Mouse (Mus musculus): ENCODE measurements around the gene Trim45.

Gene Trim45

DNA sequence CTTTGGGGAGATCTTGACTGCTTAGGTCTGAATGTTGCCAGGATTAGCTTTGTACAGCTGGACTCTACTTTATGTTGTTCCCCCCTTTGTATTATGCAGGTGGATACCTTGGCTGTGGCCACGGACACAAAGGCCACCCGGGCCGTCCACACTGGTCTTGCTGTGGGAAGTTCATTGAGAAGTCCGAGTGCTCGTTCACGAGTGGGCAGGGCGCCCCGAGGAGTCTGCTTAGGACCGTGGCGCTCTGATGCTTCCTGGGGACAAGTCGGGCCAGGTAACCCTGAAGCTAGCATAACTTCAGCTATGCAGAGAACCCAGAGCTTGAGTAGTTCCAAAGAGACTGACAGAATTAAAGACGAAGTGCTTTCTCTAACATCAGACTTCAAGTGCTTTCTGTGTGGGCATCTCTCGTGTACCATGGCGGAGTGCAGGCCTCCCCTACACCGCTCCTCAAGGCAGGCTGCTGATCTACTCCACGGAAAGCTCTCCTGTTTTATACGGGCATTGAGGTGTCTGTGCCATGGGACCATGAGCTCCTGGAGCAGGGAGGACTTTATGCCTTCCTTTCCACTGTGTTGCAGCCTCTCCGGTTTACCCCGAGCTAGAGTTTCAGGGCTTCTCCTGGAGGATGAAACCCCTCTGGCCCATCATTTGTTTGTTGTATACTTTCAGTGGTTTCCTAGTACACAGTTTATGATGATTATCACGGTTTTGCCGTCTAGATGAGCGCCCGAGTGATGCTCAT, 9.5 kb downstream of the Trim45 start:
- no peak for DNase-seq (ENCODE audit: low spot score in 2 of 2)

GRCm38 (mm10) chr3:100932077-100932944, 10.3 kb downstream of the Trim45 start:
- no peak for DNase-seq (ENCODE audit: low spot score in 2 of 2)

- no peak for DNase-seq (ENCODE audit: low spot score in 2 of 2)
Measured at GRCm38 (mm10) chr3:100935521-100935920, 13.5 kb downstream of the Trim45 start.

GRCm38 (mm10) chr3:100936201-100936600, 14.2 kb downstream of the Trim45 start:
- no peak for DNase-seq (ENCODE audit: low spot score in 2 of 2)

DNA sequence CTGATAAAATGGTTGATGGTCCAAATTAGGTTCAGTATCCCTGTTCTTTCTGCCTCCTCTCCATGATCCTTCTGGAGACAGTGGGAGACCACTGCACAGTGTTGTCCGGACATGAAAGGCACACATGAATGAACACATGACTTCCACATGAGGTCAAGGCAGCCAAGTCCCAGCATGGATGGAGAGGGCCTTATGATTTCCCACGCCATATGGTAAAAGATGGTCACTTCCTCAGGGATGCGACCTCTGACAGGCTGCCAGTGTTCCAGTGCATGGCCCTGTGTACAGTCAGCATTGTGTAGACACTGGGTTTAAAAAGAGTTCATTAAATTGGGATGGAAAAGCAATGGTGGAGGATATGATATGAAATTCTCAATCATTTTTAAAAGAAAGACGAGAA, 16.2 kb downstream of the Trim45 start:
- DNase-seq (ENCODE audit: low spot score in 2 of 2): no peak

GRCm38 (mm10) chr3:100940496-100941037, 18.6 kb downstream of the Trim45 start:
- DNase-seq (ENCODE audit: low spot score in 2 of 2): peak in 1 of 2 experiments; percentile 25

- DNase-seq (ENCODE audit: low spot score in 2 of 2): no peak
Measured at GRCm38 (mm10) chr3:100947286-100947685, 25.3 kb downstream of the Trim45 start.

GRCm38 (mm10) chr3:100951531-100951930, 29.5 kb downstream of the Trim45 start:
- no peak for DNase-seq (ENCODE audit: low spot score in 2 of 2)

GRCm38 (mm10) chr3:100954616-100955015, 32.6 kb downstream of the Trim45 start:
- DNase-seq (ENCODE audit: low spot score in 2 of 2): no peak

DNA sequence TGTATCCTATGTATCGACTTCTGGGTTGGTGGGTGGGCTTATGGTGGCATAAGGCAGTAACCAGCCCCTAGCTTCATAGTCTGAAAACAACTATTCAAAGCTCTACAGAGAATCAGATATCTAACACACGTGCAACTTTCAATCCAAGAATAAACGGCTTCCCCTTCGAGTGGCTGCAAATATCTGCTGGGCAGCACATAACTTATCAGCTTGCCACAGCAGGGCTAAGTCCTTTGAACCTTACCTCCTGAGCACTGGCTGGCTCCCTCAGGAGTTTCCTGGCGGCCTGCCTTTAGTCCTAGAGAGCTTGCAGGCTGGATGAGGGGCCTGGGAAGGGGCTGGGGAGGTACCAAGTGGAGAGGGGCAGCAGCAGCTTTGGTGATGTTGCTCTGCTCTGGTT, 39.0 kb downstream of the Trim45 start:
- DNase-seq (ENCODE audit: low spot score in 2 of 2): no peak

- DNase-seq (ENCODE audit: low spot score in 2 of 2): no peak
Measured at GRCm38 (mm10) chr3:100961501-100961900, 39.5 kb downstream of the Trim45 start.

DNA sequence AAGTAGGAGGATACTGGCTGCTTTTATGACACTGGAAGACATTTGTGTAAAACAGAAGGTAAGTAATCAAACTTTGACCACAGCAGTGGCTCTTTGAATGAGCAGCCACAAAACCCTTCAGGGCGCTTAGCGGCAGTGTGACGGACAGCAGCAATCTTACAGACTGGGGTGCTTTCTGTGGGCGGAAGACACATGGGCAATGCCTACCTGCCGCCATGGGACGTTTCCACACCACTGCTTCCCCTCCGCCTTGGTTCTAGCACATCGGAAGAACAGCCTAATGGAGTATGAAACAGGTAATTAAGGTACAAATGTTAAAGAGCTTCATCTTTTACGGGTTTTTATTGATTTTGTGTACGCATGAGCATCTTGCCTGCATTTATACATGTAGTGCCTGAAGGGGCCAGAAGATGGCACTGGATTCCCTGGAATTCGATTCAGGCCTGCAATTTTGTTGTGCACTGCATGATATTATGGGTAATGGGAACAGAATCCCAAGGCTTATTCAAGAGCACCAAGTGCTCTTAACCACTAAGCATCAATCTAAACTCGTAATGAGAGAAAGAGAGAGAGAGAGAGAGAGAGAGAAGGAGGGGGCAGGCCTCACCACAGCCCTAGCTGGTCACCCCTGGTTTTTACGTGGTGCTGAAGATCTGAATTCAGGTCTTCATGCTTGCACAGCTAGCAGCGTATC, 42.0 kb downstream of the Trim45 start:
- DNase-seq (ENCODE audit: low spot score in 2 of 2): peak; percentile 27 to 33

- peak; percentile 91 to 94 for DNase-seq (ENCODE audit: low spot score in 2 of 2)
Measured at GRCm38 (mm10) chr3:100969176-100969917, 47.3 kb downstream of the Trim45 start, which contains the start of gene Ttf2. TSS of gene Ttf2 (minus strand) at chr3:100969663.

GRCm38 (mm10) chr3:100973906-100974305, 51.9 kb downstream of the Trim45 start:
- no peak for DNase-seq (ENCODE audit: low spot score in 2 of 2)

GRCm38 (mm10) chr3:100979290-100979689, 57.3 kb downstream of the Trim45 start:
- DNase-seq (ENCODE audit: low spot score in 2 of 2): no peak
